Mouse (Mus musculus) lung, embryonic 14.5 days (tissue): ENCODE measurements around the gene Crls1. TPM values are rescaled to one million over a fixed set of nuclear protein-coding genes. Genes with fewer than 3 reads are reported as not detected.

ENCODE experiments used
- ATAC-seq: fragments of 200-750 bp; cut with Nextera tagmentation; 2 replicates; pipeline ENCODE4 v1.8.0; 2017; ENCODE audit warnings: mild to moderate bottlenecking, moderate TSS enrichment, moderate library complexity; ENCODE audit not compliant: insufficient read depth
- DNase-seq: peaks from one replicate; pipeline ENCODE4 v3.0.0-alpha.2; 2015
- H3K27ac ChIP-seq: fragments of 300-500 bp; sonication (generic); 2 replicates; pipeline ENCODE4 v1.5.1; 2014; ENCODE audit warnings: low read depth, mild to moderate bottlenecking, moderate library complexity
- H3K27me3 ChIP-seq: fragments of 300-500 bp; sonication (generic); 2 replicates; pipeline ENCODE4 v1.6.1; 2014; ENCODE audit warnings: low read length, control low read depth; ENCODE audit not compliant: insufficient read depth
- H3K36me3 ChIP-seq: fragments of 300-500 bp; sonication (generic); 2 replicates; pipeline ENCODE4 v1.6.1; 2014; ENCODE audit warnings: control low read depth; ENCODE audit not compliant: insufficient read depth
- H3K4me1 ChIP-seq: fragments of 300-500 bp; sonication (generic); 2 replicates; pipeline ENCODE4 v1.6.1; 2014; ENCODE audit warnings: antibody characterized with exemption, control low read depth; ENCODE audit not compliant: insufficient read depth
- H3K4me2 ChIP-seq: fragments of 300-500 bp; sonication (generic); 2 replicates; pipeline ENCODE4 v1.6.1; 2014; ENCODE audit warnings: mild to moderate bottlenecking
- H3K4me3 ChIP-seq: fragments of 300-500 bp; sonication (generic); 2 replicates; pipeline ENCODE4 v1.5.1; 2014; ENCODE audit warnings: low read depth, low read length
- H3K9ac ChIP-seq: fragments of 300-500 bp; sonication (generic); 2 replicates; pipeline ENCODE4 v1.6.1; 2014
- H3K9me3 ChIP-seq: fragments of 300-500 bp; sonication (generic); 2 replicates; pipeline ENCODE4 v1.6.1; 2016; ENCODE audit warnings: low read depth, low read length, control low read depth
- CTCF ChIP-seq: IDR thresholded peaks from 2 replicates; pipeline ENCODE4 v1.5.1; 2016; ENCODE audit warnings: antibody characterized with exemption, low read depth
- WGBS: fragments of 180-500 bp; shearing (Covaris S2); extraction: QIAGEN DNeasy Blood & Tissue Kit; methylation state at CpG from one replicate; pipeline ENCODE4 v1.1.7; 2014; 5-methylcytosine and 5-hydroxymethylcytosine counted together
- polyA plus RNA-seq: library from polyadenylated mRNA; unstranded; fragments of >200 nt; fragmentation: Nextera tagmentation; extraction: Ambion mirVana; gene quantifications from 2 replicates; pipeline ENCODE4 v1.2.1, GENCODE M21; 2014

The Crls1 gene
- polyA plus RNA-seq, 1 experiment from 2014 or later, result 28.6 TPM

DNA sequence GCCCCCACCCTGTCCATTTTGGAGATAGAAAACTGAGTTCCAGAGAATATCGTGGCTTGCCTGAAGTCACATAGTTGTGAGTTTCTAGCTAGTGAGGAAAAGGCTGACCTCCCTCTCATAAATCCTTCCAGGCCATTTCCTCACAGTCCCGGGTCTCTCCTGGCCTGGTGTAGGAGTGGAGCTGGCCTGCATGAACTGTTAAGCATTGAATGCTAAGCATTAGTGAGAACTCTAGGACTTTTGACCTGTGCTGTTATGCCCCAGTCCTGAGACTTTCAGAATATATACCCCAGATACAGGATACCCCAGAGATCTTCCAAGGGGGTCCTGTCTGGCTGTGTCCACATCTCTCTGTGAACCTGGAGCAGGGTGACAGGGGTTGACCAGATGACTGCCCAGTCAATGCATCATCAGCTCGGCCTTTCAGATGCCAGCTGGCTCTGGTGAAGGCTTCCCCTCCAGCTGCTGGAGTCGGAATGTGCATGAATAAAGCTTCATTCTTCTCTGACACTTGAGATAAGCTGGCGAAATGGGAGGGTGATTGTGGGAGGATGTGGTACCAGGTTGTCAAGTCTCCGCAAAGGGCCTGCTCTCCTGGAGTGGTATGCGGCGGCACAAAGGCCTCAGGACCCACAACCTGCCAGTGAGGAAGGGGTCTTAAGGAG lies 38.0 kb downstream of the Crls1 start:
- Histone ChIP-seq H3K4me2 (no peak overlapping the region), H3K4me1 (no peaks in the 10 kb centered on the region), H3K27ac (no peak overlapping the region), H3K9me3 (no peaks in the 10 kb centered on the region), H3K9ac (no peak overlapping the region), H3K36me3 (no peaks in the 10 kb centered on the region), H3K4me3 (no peak overlapping the region), H3K27me3 (peaks cover 20% of the 10 kb centered on the region; the same call in 1 of the 2 replicates)
- ATAC-seq (peak; percentile 48), DNase-seq (peak; percentile 50)
- no peak for TF ChIP-seq CTCF
- 24% methylated on average over 8 of the region's 8 CpGs for WGBS

DNA sequence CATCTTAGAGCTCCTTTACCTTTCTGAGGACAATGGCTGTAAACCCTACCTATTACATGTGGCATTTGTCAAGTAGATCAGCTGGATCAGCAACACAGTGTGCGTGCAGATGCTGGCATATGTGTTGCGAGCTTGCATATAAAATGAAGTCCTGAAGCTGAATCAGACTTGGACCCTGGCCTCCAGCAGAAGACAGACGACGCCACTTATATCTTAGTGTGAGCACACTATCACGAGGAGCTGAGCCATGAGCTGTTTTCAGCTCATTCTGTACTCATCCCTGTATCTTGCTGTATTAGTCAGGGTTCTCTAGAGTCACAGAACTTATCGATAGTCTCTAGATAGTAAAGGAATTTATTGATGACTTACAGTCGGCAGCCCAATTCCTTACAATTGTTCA lies 38.8 kb downstream of the Crls1 start:
- DNase-seq, result no peak
- Histone ChIP-seq H3K27ac (no peak overlapping the region), H3K27me3 (peaks cover 16% of the 10 kb centered on the region; the same call in 1 of the 2 replicates), H3K9me3 (no peaks in the 10 kb centered on the region), H3K4me2 (no peak overlapping the region), H3K4me1 (no peaks in the 10 kb centered on the region), H3K4me3 (no peak overlapping the region), H3K9ac (no peak overlapping the region), H3K36me3 (no peaks in the 10 kb centered on the region)
- TF ChIP-seq CTCF, result no peak
- WGBS, result 78% methylated on average over 7 of the region's 7 CpGs
- ATAC-seq, result no peak

DNA sequence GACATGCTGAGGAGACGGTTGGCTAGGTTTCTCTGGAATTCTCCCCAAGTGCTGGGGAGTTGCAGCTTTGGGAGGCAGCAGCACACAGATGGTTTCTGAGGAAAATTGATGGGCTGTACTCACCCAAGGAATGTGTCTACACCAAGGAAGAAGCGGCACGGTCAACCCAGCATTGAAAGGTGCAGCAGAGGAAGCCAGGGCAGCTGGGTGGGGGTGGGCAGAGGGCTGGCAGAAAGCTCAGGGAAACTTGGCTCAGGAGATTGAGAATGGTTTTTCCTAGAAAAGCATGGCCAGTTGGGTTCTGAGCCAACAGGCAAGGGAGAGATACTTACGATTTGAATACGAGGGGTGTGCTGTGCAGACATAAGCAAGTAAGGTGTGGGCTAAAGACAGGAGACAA lies 47.4 kb downstream of the Crls1 start:
- no peak overlapping the region for H3K4me2 ChIP-seq
- no peak overlapping the region for H3K9ac ChIP-seq
- H3K27me3 ChIP-seq, result no peaks in the 10 kb centered on the region
- DNase-seq, result no peak
- H3K4me3 ChIP-seq, result no peak overlapping the region
- ATAC-seq, result no peak
- WGBS, result 70% methylated on average over 5 of the region's 5 CpGs
- TF ChIP-seq CTCF, result no peak
- H3K9me3 ChIP-seq, result no peaks in the 10 kb centered on the region
- H3K27ac ChIP-seq, result no peak overlapping the region
- H3K36me3 ChIP-seq, result no peaks in the 10 kb centered on the region
- H3K4me1 ChIP-seq, result no peaks in the 10 kb centered on the region

DNA sequence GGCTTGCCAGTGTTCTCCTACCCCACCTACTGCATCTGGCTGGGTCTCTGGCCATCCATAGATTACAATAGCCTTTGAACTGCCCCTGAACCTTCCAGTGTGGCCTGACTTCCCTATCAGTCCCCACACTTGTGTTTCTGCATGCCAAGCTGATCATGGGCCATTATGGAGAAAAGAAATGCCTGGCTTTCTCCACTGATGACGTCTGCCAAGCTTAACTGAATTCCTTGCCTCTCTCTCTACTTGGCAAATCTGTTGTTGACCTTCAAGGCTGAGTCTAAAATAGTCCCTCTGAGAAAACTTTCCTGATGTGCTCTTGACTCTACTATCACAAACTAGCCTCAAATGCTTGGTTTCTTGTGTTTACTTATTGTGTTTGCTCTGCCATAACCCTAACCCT lies 51.7 kb downstream of the Crls1 start:
- WGBS, result 48% methylated on average over 1 of the region's 1 CpGs
- Histone ChIP-seq H3K4me1 (no peaks in the 10 kb centered on the region), H3K36me3 (no peaks in the 10 kb centered on the region), H3K9ac (no peak overlapping the region), H3K9me3 (no peaks in the 10 kb centered on the region), H3K4me3 (no peak overlapping the region), H3K27me3 (no peaks in the 10 kb centered on the region), H3K4me2 (no peak overlapping the region), H3K27ac (no peak overlapping the region)
- DNase-seq, result no peak
- ATAC-seq, result no peak
- no peak for TF ChIP-seq CTCF

DNA sequence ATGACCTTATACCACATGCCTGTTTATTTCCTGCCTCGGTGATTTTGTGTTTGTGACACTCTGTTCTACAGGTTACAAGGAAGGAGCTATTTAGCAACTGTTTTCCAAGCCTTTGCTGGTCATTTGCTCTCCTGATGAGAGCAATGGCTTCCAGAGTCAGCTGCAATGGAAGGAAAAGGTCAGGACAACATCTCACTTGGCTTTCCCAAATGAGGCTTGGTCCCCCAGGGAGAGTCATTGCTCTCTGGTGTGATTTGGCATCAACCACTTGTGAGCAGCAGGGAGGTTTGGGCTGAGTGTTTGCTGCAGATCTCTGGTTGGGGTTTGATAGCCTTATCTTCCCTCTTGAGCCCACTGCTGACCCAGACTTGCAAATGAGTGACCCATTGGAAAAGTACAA lies 54.1 kb downstream of the Crls1 start:
- no peaks in the 10 kb centered on the region for H3K36me3 ChIP-seq
- no peak for ATAC-seq
- WGBS, result 77% methylated on average over 1 of the region's 1 CpGs

DNA sequence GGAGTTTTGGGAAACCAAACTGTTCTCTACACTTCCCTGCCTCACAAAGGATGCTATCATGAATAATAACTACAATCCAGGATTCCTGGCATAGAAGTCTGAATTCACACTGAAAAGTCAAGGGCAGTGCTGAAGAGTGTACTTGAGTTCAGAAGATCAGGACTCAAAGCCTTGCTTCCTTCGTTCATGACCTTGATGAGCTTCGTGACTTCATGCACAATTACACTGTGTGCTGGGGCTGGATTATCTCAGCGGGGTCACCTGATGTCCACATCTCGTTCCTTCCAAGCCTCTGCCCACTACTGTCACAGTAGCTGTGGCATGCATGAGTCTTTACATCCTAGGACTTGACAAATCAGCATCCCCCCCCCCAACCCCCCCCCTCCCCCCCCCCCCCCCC lies 55.2 kb downstream of the Crls1 start:
- Histone ChIP-seq H3K4me2 (no peak overlapping the region), H3K9ac (no peak overlapping the region), H3K27ac (no peak overlapping the region), H3K27me3 (no peaks in the 10 kb centered on the region), H3K4me3 (no peak overlapping the region), H3K9me3 (no peaks in the 10 kb centered on the region), H3K4me1 (no peaks in the 10 kb centered on the region), H3K36me3 (no peaks in the 10 kb centered on the region)
- ATAC-seq, result no peak
- 55% methylated on average over 4 of the region's 4 CpGs for WGBS
- no peak for TF ChIP-seq CTCF
- no peak for DNase-seq

More for the DNA sequence above, 54.1 kb downstream of the Crls1 start:
- H3K4me3 ChIP-seq, result no peak overlapping the region
- H3K9me3 ChIP-seq, result no peaks in the 10 kb centered on the region
- H3K27ac ChIP-seq, result no peak overlapping the region
- H3K27me3 ChIP-seq, result no peaks in the 10 kb centered on the region
- no peak for TF ChIP-seq CTCF
- H3K9ac ChIP-seq, result no peak overlapping the region
- no peak overlapping the region for H3K4me2 ChIP-seq
- no peak for DNase-seq
- H3K4me1 ChIP-seq, result no peaks in the 10 kb centered on the region

DNA sequence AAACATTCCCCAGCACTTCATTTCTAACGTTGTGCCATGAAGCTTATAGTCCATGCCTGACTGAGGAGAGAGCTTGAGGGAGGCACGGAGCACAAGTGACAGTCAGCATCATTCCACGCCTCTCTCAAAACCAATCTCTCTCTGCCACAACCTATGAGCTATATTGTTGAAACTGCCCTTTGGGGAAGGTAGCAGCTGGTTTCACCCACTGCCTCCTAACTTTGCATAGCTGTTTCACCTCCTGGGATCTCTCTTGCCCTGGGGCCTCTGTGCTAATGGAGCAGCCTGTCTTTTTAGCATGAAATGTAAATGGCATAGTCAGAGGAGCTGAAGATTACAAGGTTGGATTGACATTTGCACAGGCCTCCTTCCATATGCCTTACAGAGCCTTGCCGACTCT lies 55.6 kb downstream of the Crls1 start:
- Histone ChIP-seq H3K9ac (no peak overlapping the region), H3K4me2 (no peak overlapping the region), H3K9me3 (no peaks in the 10 kb centered on the region), H3K4me3 (no peak overlapping the region), H3K36me3 (no peaks in the 10 kb centered on the region), H3K4me1 (no peaks in the 10 kb centered on the region), H3K27ac (no peak overlapping the region), H3K27me3 (no peaks in the 10 kb centered on the region)
- TF ChIP-seq CTCF, result no peak
- WGBS, result 43% methylated on average over 4 of the region's 4 CpGs
- no peak for DNase-seq
- ATAC-seq, result no peak

DNA sequence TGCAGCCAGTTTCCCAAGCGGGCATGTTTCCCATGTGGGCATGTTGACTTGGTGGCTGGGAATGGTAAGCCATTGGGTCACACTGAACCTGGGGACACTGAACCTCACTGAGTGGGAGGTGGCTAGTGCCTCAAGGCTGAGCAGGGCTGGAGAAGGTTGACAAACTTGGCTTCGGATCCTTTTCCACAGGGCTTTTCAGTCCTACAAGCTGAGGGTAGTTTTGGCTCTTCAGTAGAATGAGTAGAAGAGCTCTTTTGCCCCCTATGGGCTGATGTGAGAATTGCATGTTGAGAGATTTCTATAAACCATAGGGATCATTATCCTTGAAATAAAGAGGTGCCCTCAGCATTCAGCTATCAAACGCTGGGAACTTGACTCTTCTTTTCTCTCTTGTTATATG lies 57.0 kb downstream of the Crls1 start:
- H3K27ac ChIP-seq, result no peak overlapping the region
- 31% methylated on average over 3 of the region's 3 CpGs for WGBS
- ATAC-seq (peak; percentile 79), DNase-seq (peak; percentile 91)
- H3K36me3 ChIP-seq, result no peaks in the 10 kb centered on the region
- no peak overlapping the region for H3K4me2 ChIP-seq
- H3K4me3 ChIP-seq, result no peak overlapping the region
- no peaks in the 10 kb centered on the region for H3K27me3 ChIP-seq
- H3K4me1 ChIP-seq, result no peaks in the 10 kb centered on the region
- no peak overlapping the region for H3K9ac ChIP-seq
- no peaks in the 10 kb centered on the region for H3K9me3 ChIP-seq
- TF ChIP-seq CTCF, result peak; percentile 78
